Mouse (Mus musculus): ENCODE data around the gene Trim65. TPM values are rescaled to one million over a fixed set of nuclear protein-coding genes. Genes with fewer than 3 reads are reported as not detected.
A peak's percentile ranks its signal among the peaks of the same experiment; 100 is the strongest.
"Not testable (repeated sequence)": the region's sequence is repeated elsewhere in the genome, so short reads cannot be mapped to it uniquely, and the experiment has no call there.

The Trim65 gene
- polyA plus RNA-seq, 1 experiment from 2014 or later = 1.8 TPM

DNA sequence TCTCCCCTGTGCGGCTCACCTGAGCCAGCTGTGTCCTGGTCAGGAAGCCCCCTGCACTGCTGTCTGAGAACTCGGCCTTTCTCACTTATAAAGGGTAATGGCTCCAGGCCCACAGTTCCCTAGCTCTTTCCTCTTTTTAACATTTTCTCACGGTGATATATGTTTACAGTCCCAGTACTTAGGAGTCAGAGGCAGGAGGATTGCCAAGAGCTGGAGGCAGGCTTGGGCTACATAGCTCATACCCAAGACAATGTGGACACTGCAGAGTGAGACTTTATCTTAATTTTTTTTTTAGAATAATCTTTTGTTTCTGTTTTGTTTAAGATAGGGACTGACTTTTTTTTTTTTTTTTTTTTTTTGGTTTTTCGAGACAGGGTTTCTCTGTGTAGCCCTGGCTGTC, 28.5 kb downstream of the Trim65 start:
- no peaks in the 10 kb centered on the region for H3K36me3 ChIP-seq
- no peak for DNase-seq (ENCODE audit: low spot score)
- no peaks in the 10 kb centered on the region for H3K9me3 ChIP-seq
- peaks cover 35% of the 10 kb centered on the region for H3K27me3 ChIP-seq (ENCODE audit: insufficient read depth, poor library complexity, severe bottlenecking)
- H3K27ac ChIP-seq = peak overlapping the region; percentile 83
- WGBS = 66% methylated on average over 3 of the region's 4 CpGs
- H3K4me3 ChIP-seq = no peak overlapping the region
- H3K4me1 ChIP-seq (replicated peaks) = peaks cover 64% of the 10 kb centered on the region

GRCm38 (mm10) chr11:116101931-116102381, 29.0 kb downstream of the Trim65 start:
- DNase-seq (ENCODE audit: low spot score) = no peak
- Histone ChIP-seq H3K4me3 (peak overlapping the region; percentile 2; the same call in 1 of the 2 replicates), H3K36me3 (no peaks in the 10 kb centered on the region), H3K9me3 (no peaks in the 10 kb centered on the region; the same call in 1 of the 2 replicates), H3K4me1 (replicated peaks) (peaks cover 58% of the 10 kb centered on the region), H3K27ac (peak overlapping the region; percentile 83), H3K27me3 (ENCODE audit: insufficient read depth, poor library complexity, severe bottlenecking) (peaks cover 30% of the 10 kb centered on the region)
- WGBS = 46% methylated on average over 11 of the region's 11 CpGs

DNA sequence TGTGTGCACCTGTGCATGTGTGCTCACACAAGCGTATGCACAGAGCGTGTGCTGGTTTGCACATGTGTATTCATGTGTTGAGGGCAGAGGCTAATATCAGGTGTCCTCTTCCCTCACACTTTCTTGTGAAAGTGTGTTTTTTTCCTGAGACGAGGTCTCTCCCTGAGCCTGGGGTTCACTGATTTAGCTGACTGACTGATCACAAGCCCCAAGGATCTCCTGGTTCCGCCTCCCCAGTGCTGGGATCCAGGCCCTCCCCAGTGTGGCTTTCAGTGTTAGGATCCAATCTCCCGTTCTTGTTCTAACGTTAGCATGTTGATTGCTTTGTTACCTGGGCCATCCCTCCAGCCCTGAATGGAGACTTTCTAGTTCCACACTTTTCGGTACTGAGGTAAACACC, 30.1 kb downstream of the Trim65 start:
- 83% methylated on average over 7 of the region's 7 CpGs for WGBS
- peak overlapping the region; percentile 83 for H3K27ac ChIP-seq
- no peak overlapping the region for H3K4me3 ChIP-seq
- no peak for DNase-seq (ENCODE audit: low spot score)
- H3K36me3 ChIP-seq = no peaks in the 10 kb centered on the region
- H3K9me3 ChIP-seq = peaks cover 4% of the 10 kb centered on the region
- H3K27me3 ChIP-seq (ENCODE audit: insufficient read depth, poor library complexity, severe bottlenecking) = peaks cover 19% of the 10 kb centered on the region
- H3K4me1 ChIP-seq (replicated peaks) = peaks cover 47% of the 10 kb centered on the region

DNA sequence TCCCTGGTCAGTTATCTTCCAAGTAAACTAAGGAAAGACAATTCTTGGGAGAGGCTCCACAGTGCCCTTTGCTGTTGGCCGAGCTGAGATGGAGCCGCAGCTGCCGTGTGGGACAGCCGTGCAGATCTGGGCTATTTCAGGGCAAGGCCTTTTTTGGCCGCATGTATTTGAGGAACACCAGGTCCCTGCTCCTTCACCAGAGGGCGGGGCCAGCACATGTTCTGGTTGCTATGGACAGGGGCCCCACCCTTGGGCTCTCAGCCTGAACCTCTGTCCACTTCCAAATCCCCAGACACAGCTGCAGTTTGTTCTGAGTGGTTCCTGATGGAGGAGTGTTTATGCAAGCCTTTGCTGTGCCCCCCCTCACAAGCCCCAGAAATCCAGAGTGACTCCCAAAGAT, 30.5 kb downstream of the Trim65 start:
- H3K4me1 ChIP-seq (replicated peaks) = peaks cover 43% of the 10 kb centered on the region

DNA sequence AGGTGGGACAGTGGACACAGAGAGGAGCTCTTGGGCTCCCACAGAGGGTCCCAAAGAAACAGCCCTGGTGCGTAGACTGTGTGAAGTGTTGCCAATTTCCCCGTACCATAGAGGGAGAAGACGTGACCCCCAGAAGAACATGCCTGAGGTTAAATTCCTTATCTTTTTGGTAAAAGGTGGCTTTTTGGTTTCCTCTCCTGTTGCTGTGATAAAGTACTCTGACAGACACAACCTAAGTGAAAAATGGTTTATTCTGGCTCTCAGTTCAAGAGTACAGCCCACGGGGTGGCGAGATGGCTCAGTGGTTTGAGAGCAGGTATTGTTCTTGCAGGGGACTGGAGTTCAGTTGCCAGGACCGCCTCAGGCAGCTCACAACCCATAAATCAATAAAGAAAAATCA, 31.5 kb downstream of the Trim65 start:
- Histone ChIP-seq H3K36me3 (no peaks in the 10 kb centered on the region), H3K27me3 (ENCODE audit: insufficient read depth, poor library complexity, severe bottlenecking) (0 out of 2 replicates have a peak, but pooled peaks cover 8% of the 10 kb centered on the region), H3K9me3 (peaks cover 4% of the 10 kb centered on the region), H3K27ac (no peak overlapping the region), H3K4me1 (replicated peaks) (peaks cover 36% of the 10 kb centered on the region), H3K4me3 (no peak overlapping the region)
- WGBS = 86% methylated on average over 6 of the region's 6 CpGs
- no peak for DNase-seq (ENCODE audit: low spot score)

More for the DNA sequence above, 30.5 kb downstream of the Trim65 start:
- H3K27me3 ChIP-seq (ENCODE audit: insufficient read depth, poor library complexity, severe bottlenecking) = peaks cover 14% of the 10 kb centered on the region
- WGBS = 86% methylated on average over 6 of the region's 6 CpGs
- no peak for DNase-seq (ENCODE audit: low spot score)
- H3K9me3 ChIP-seq = peaks cover 4% of the 10 kb centered on the region
- peak overlapping the region; percentile 83; the same call in 1 of the 2 replicates for H3K27ac ChIP-seq
- no peaks in the 10 kb centered on the region for H3K36me3 ChIP-seq
- no peak overlapping the region for H3K4me3 ChIP-seq

DNA sequence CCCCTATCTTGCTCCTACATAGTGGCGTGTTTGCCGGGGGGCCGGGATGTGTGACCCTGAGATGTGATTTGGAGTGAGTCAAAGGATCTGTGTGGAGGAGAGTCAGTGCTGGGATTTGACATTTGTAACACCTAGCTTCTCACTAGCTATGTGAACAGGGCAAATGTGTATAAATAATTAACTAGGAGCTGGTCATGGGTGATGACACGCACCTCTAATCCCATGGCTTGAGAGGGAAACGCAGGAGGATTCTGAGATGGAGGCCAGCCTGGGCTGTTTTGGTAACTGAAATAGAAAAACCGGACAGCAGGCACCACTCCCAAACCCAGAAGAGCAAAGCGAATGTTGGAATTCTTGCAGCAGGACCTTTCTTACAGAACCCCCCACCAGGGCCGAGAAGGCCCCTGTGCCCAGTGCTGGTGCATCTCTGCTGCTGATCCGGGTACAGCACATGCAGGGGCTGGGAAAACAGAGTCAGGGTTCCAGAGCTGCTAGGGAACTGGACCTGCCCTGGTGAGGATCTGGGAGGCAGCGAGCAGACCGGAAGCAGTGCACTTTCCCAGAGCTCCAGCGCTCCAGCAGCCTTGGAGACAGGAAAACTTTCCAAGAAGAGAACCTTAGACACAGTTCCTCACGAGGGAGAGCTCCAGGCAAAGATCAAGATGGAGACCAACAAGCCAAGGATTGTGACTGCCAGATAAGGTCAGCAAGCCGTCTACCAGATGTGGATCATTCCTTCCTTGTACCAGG, 32.0 kb downstream of the Trim65 start:
- DNase-seq (ENCODE audit: low spot score) = no peak
- 79% methylated on average over 14 of the region's 14 CpGs for WGBS
- Histone ChIP-seq H3K4me3 (no peak overlapping the region), H3K36me3 (no peaks in the 10 kb centered on the region), H3K27ac (no peak overlapping the region), H3K27me3 (ENCODE audit: insufficient read depth, poor library complexity, severe bottlenecking) (0 out of 2 replicates have a peak, but pooled peaks cover 6% of the 10 kb centered on the region), H3K9me3 (peaks cover 4% of the 10 kb centered on the region), H3K4me1 (replicated peaks) (peaks cover 33% of the 10 kb centered on the region)

GRCm38 (mm10) chr11:116096213-116097108, 34.5 kb downstream of the Trim65 start:
- DNase-seq (ENCODE audit: low spot score) = no peak
- H3K9me3 ChIP-seq = peaks cover 4% of the 10 kb centered on the region
- 0 out of 2 replicates have a peak, but pooled peaks cover 4% of the 10 kb centered on the region for H3K27me3 ChIP-seq (ENCODE audit: insufficient read depth, poor library complexity, severe bottlenecking)
- H3K4me1 ChIP-seq (replicated peaks) = peaks cover 15% of the 10 kb centered on the region
- WGBS = 92% methylated on average over 5 of the region's 5 CpGs
- no peak overlapping the region for H3K27ac ChIP-seq
- H3K4me3 ChIP-seq = no peak overlapping the region
- no peaks in the 10 kb centered on the region for H3K36me3 ChIP-seq

- H3K4me1 ChIP-seq (replicated peaks) = peaks cover 11% of the 10 kb centered on the region; the same call in 1 of the 2 replicates
- H3K27me3 ChIP-seq (ENCODE audit: insufficient read depth, poor library complexity, severe bottlenecking) = 0 out of 2 replicates have a peak, but pooled peaks cover 4% of the 10 kb centered on the region
- no peak overlapping the region for H3K27ac ChIP-seq
- WGBS = 75% methylated on average over 3 of the region's 3 CpGs
- H3K36me3 ChIP-seq = no peaks in the 10 kb centered on the region
- H3K4me3 ChIP-seq = no peak overlapping the region
- no peak for DNase-seq (ENCODE audit: low spot score)
- H3K9me3 ChIP-seq = peaks cover 4% of the 10 kb centered on the region
Observed at GRCm38 (mm10) chr11:116095573-116095972, 35.4 kb downstream of the Trim65 start.

DNA sequence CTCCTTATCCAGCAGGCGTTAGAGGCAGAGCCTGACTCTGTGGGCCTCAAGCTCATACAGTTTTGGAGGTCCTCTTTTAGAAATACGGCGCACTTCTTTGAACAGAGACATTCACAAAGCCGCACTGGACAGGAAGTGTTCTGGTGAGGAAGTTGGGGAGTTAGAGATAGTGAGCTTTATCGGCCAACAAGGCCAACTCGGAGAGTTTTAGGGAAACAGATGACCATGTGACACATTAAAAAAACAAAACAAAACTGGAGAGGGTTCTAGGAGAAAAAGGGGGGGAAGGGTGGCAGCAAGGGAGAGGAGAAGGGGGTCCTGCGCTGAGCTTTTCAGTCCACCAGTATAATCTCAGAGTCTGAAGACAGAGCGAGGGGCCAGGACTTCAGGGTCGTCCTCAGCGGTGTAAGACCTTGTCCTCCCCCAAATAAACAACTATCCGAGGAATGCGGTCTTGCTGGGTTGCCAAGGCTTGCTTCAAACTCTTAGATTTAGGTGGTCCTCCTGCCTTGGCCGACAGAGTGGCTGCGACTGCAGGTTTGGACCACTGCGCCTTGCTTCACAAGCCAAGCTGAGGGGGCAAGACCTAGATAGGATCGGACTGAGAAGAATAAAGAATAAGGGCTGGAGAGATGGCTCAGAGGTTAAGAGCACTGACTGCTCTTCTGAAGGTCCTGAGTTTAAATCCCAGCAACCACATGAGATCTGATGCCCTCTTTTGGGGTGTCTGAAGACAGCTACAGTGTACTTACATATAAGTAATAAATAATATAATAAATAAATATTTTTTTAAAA, 37.0 kb downstream of the Trim65 start:
- Histone ChIP-seq H3K4me1 (replicated peaks) (0 out of 2 replicates have a peak, but pooled peaks cover 6% of the 10 kb centered on the region), H3K36me3 (no peaks in the 10 kb centered on the region), H3K27me3 (ENCODE audit: insufficient read depth, poor library complexity, severe bottlenecking) (no peaks in the 10 kb centered on the region), H3K9me3 (peaks cover 4% of the 10 kb centered on the region), H3K4me3 (no peak overlapping the region), H3K27ac (no peak overlapping the region)
- WGBS = 62% methylated on average over 16 of the region's 16 CpGs
- no peak for DNase-seq (ENCODE audit: low spot score)

DNA sequence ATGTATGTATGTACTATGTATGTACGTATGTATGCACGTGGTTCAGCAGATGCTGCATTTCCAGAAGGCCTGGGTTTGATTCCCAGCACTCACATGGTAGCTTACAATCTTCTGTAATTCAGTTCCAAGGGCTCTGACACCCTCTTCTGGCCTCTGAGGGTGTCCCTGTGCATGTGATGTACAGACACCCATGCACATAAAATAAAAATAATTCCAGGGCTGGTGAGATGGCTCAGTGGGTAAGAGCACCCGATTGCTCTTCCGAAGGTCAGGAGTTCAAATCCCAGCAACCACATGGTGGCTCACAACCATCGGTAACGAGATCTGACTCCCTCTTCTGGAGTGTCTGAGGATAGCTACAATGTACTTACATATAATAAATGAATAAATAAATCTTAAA, 38.0 kb downstream of the Trim65 start:
- not testable (repeated sequence) for H3K4me1 ChIP-seq (replicated peaks); H3K36me3 ChIP-seq; H3K27me3 ChIP-seq (ENCODE audit: insufficient read depth, poor library complexity, severe bottlenecking); H3K27ac ChIP-seq; DNase-seq (ENCODE audit: low spot score); H3K4me3 ChIP-seq; H3K9me3 ChIP-seq
- 90% methylated on average over 6 of the region's 6 CpGs for WGBS

DNA sequence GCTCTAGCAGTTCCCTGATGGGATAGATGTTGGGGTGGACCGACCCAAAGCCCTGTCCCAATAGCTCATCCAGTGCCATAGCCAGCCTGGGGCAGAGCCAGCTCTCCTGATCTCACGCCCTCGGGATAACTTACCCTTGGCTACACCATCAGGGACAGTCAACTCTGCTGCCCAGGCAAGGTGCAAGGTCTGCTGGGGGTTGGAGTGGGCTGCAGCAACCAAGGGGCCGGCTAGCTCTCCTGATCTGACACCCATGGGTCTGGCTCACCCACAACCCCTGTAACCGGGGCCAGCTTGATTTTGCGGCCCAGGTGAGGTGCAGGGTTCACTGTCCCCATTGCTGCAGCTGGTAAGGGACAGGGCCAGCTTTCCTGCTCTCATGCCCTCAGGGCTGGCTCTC, 39.3 kb downstream of the Trim65 start:
- Histone ChIP-seq H3K27ac (peak overlapping the region; percentile 31; the same call in 1 of the 2 replicates), H3K4me3 (no peak overlapping the region), H3K36me3 (no peaks in the 10 kb centered on the region), H3K27me3 (ENCODE audit: insufficient read depth, poor library complexity, severe bottlenecking) (no peaks in the 10 kb centered on the region), H3K9me3 (peaks cover under 1% of the 10 kb centered on the region; the same call in 1 of the 2 replicates), H3K4me1 (replicated peaks) (peaks cover 13% of the 10 kb centered on the region)
- no peak for DNase-seq (ENCODE audit: low spot score)
- 82% methylated on average over 6 of the region's 6 CpGs for WGBS

- 92% methylated on average over 6 of the region's 6 CpGs for WGBS
- no peak overlapping the region for H3K4me3 ChIP-seq
Observed at GRCm38 (mm10) chr11:116089545-116089944, 41.4 kb downstream of the Trim65 start.

More at GRCm38 (mm10) chr11:116089545-116089944, 41.4 kb downstream of the Trim65 start:
- no peaks in the 10 kb centered on the region for H3K9me3 ChIP-seq
- H3K27ac ChIP-seq = no peak overlapping the region
- H3K4me1 ChIP-seq (replicated peaks) = peaks cover 27% of the 10 kb centered on the region
- H3K36me3 ChIP-seq = peaks cover 4% of the 10 kb centered on the region; the same call in 1 of the 2 replicates
- no peak for DNase-seq (ENCODE audit: low spot score)
- no peaks in the 10 kb centered on the region for H3K27me3 ChIP-seq (ENCODE audit: insufficient read depth, poor library complexity, severe bottlenecking)

Measured in hindbrain, embryonic 10.5 days (tissue).